ENCODE assay signal across 8 mouse cellular contexts in the genomic region with DNA sequence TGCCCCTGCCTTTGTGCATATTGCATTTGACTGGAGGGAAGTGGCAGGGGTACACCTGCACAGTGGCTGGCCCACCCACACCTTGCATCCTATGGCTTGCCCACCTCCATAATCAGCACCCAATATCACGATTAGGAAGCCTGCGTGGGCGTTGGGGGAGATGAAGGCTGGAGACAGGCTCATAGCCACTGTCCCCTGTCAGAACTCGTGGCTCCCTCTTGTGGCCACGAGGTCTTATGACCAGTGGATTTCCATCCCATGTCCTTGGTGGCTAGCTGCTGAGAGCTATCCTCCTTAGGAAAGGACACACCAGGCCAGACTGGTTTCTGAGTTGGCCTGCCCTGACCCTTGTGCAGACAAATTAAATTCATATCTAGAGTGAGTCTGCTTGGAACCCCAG.
DNase-seq lines count a peak whose midpoint lies in the region; ATAC-seq and TF ChIP-seq lines count a peak whose summit lies in the region.

No protein-coding gene starts in this region.

- WGBS in limb, embryonic 10.5 days, result 4% methylated on average over 5 of the region's 5 CpGs
- WGBS in midbrain, postnatal 0 days, result 1% methylated on average over 5 of the region's 5 CpGs

- ATAC-seq in midbrain, postnatal 0 days (ENCODE audit: low FRiP score), result peak; percentile 45; the same call in 1 of the 2 replicates

- peak; percentile 95 for TF ChIP-seq CTCF in midbrain, postnatal 0 days (IDR thresholded peaks at IDR 0.05)

- no peaks in the 10 kb centered on the region for H3K9me3 ChIP-seq in limb, embryonic 10.5 days (replicated peaks)
- no peaks in the 10 kb centered on the region for H3K9me3 ChIP-seq in midbrain, postnatal 0 days (ENCODE audit: low read length)

- peaks cover 9% of the 10 kb centered on the region; the same call in 1 of the 2 replicates for H3K27me3 ChIP-seq in limb, embryonic 10.5 days (ENCODE audit: low read depth, poor library complexity, severe bottlenecking)
- no peaks in the 10 kb centered on the region for H3K27me3 ChIP-seq in midbrain, postnatal 0 days (ENCODE audit: insufficient read depth, low read length)
- no peaks in the 10 kb centered on the region for H3K27me3 ChIP-seq in splenic B cell, adult 2 months (ENCODE audit: control insufficient read depth, insufficient read depth, low read length, poor library complexity, severe bottlenecking)

- H3K27ac ChIP-seq in limb, embryonic 10.5 days, result no peak overlapping the region
- H3K27ac ChIP-seq in midbrain, postnatal 0 days (ENCODE audit: low read depth, low read length), result no peak overlapping the region

- H3K4me1 ChIP-seq in limb, embryonic 10.5 days, result peaks cover 22% of the 10 kb centered on the region
- peaks cover 19% of the 10 kb centered on the region for H3K4me1 ChIP-seq in midbrain, postnatal 0 days (ENCODE audit: insufficient read depth, low read length)

- H3K36me3 ChIP-seq in limb, embryonic 10.5 days, result no peaks in the 10 kb centered on the region
- H3K36me3 ChIP-seq in midbrain, postnatal 0 days (ENCODE audit: insufficient read depth, low read length), result no peaks in the 10 kb centered on the region
- H3K36me3 ChIP-seq in splenic B cell, adult 2 months (ENCODE audit: control insufficient read depth, insufficient read depth, low read length, poor library complexity, severe bottlenecking), result no peaks in the 10 kb centered on the region

- no peak overlapping the region for H3K4me3 ChIP-seq in limb, embryonic 10.5 days
- no peak overlapping the region for H3K4me3 ChIP-seq in midbrain, postnatal 0 days (ENCODE audit: low read depth, low read length)

- no peak overlapping the region for H3K4me2 ChIP-seq in midbrain, postnatal 0 days (ENCODE audit: low read depth, low read length, poor library complexity, severe bottlenecking)

- no peak overlapping the region for H3K9ac ChIP-seq in midbrain, postnatal 0 days (replicated peaks; ENCODE audit: low read length, poor library complexity, severe bottlenecking)

- peak; percentile 22 for DNase-seq in 3134 (ENCODE audit: extremely low read depth, insufficient read length, low spot score)
- DNase-seq in adrenal gland, adult 18-20 months (ENCODE audit: low spot score in 2 of 2), result peak; percentile 70 to 71
- DNase-seq in embryo, embryonic 10 days (ENCODE audit: low spot score), result peak; percentile 90
- DNase-seq in gastrocnemius, postnatal 4 days (ENCODE audit: low spot score in 2 of 2), result peak; percentile 33 to 56
- peak; percentile 59 for DNase-seq in kidney, adult 11 months
- peak; percentile 65 for DNase-seq in limb, embryonic 10.5 days (ENCODE audit: low spot score)
- DNase-seq in midbrain, postnatal 0 days (ENCODE audit: low spot score), result peak; percentile 90
- peak; percentile 63 for DNase-seq in splenic B cell, adult 2 months (ENCODE audit: low read depth, low spot score)

Comparison
In these comparisons a context has a peak if more than half of its experiments do, and no peak if none do; other contexts are left out.
1. DNase-seq: peak in every context shown above with its lines; median percentile 90 in embryo, embryonic 10 days; 90 in midbrain, postnatal 0 days; 70 in adrenal gland, adult 18-20 months; 65 in limb, embryonic 10.5 days; 63 in splenic B cell, adult 2 months; 59 in kidney, adult 11 months; 44 in gastrocnemius, postnatal 4 days; 22 in 3134.